Mouse (Mus musculus) testis, adult 2 months (tissue): ENCODE data around the gene Slfn4.

Source experiments
- CTCF ChIP-seq: fragments of 200-500 bp; IDR thresholded peaks from 2 replicates; pipeline ENCODE4 v1.5.1; 2012; ENCODE audit warnings: low read depth, mild to moderate bottlenecking, inconsistent platforms, low read length, moderate library complexity; ENCODE audit not compliant: control insufficient read depth, insufficient read depth, insufficient replicate concordance
- POLR2A ChIP-seq: fragments of 200-500 bp; IDR thresholded peaks from 2 replicates; pipeline ENCODE4 v1.6.1; 2012; ENCODE audit warnings: low read depth, mild to moderate bottlenecking, inconsistent platforms, low read length, moderate library complexity; ENCODE audit not compliant: control insufficient read depth

DNA sequence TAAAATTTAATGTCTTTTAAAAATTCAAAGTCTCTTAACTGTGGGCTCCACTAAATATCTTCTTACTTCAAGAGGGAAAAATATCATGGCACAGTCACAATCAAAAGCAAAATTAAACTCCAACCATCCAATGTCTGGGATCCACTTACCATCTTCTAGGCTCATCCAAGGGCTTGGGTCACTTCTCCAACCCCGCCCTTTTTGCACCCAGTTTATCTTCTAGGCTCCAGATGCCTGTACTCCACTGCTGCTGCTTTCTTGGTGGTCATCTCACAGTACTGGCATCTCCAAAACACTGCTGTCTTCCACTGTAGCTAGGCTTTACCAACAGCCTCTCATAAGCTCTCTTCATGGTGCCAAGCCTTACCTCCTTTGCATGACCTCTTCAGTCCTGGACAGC is 41.1 kb downstream of the Slfn4 start:
- no peak for TF ChIP-seq CTCF
- no peak for TF ChIP-seq POLR2A
